Comparison of ENCODE assay signal across 19 mouse cellular contexts in the genomic region with DNA sequence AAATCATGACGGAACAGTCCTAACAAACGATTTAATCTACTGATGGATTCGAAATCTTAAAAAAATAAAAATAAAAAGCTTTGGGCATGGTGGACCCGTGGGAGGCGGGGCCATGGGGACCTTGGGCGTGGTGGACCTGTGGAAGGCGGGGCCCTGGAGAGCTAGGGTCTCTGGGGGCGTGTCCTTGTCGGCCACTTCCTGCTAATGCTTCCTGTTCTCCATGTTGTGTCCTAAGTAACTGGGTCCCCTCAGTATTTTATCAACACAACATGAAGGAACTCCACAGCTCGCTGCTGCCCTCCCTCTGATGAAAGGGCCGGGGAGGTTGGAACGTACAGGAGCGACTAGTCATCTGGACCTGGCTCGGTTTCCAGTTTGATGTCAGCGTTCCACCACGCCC.
DNase-seq lines count a peak whose midpoint lies in the region; ATAC-seq and TF ChIP-seq lines count a peak whose summit lies in the region.
"Had no signal": no experiment of that assay in that cellular context is flagged by ENCODE, and none has a peak within 500 bp of the region (broad histone marks: within the 10 kb centered on the region; RNA-seq: fewer than 3 reads in every experiment).

No protein-coding gene starts in this region.

- no peaks in the 10 kb centered on the region for H3K9me3 ChIP-seq in limb, embryonic 11.5 days (ENCODE audit: control insufficient read depth, low read length)
- no peaks in the 10 kb centered on the region for H3K9me3 ChIP-seq in limb, embryonic 10.5 days (replicated peaks)
- H3K9me3 ChIP-seq in ES-Bruce4 (replicated peaks; ENCODE audit: control insufficient read depth, insufficient read depth, low read length, poor library complexity, severe bottlenecking) = no peaks in the 10 kb centered on the region
- H3K9me3 ChIP-seq: forebrain, embryonic 15.5 days; heart, embryonic 10.5 days had no signal

- H3K9ac ChIP-seq in limb, embryonic 11.5 days (ENCODE audit: low read length) = no peak overlapping the region
- H3K9ac ChIP-seq in ES-Bruce4 (ENCODE audit: low read depth, poor library complexity, severe bottlenecking) = no peak overlapping the region
- H3K9ac ChIP-seq: forebrain, embryonic 15.5 days; hindbrain, embryonic 14.5 days had no signal

- no peak overlapping the region for H3K4me2 ChIP-seq in limb, embryonic 11.5 days (ENCODE audit: low read depth, severe bottlenecking)
- H3K4me2 ChIP-seq: forebrain, embryonic 15.5 days; hindbrain, embryonic 14.5 days had no signal

- TF ChIP-seq CTCF in ES-Bruce4 (IDR thresholded peaks at IDR 0.05; ENCODE audit: low read depth, low read length) = no peak

- no peak for TF ChIP-seq EP300 in ES-Bruce4 (IDR thresholded peaks at IDR 0.05; ENCODE audit: insufficient read depth, low read depth, low read length)

- DNase-seq in limb, embryonic 11.5 days (ENCODE audit: low spot score) = no peak
- DNase-seq in limb, embryonic 10.5 days (ENCODE audit: low spot score) = no peak
- DNase-seq in R1 (ENCODE audit: low read depth, low spot score) = peak; percentile 90
- DNase-seq in testis, postnatal 10 days (ENCODE audit: low spot score) = peak; percentile 48
- DNase-seq in natural killer cell, adult 2 months (ENCODE audit: low spot score in 2 of 2) = no peak
- DNase-seq: adrenal gland, postnatal 10 days; B cell, adult 2 months; cerebellum, adult 11 months; cerebellum, adult 9-10 months; cerebellum, postnatal 25 days; gastrocnemius, postnatal 36 days; heart, adult 18-20 months; heart, postnatal 10 days had no signal

- H3K27me3 ChIP-seq in limb, embryonic 11.5 days (ENCODE audit: control insufficient read depth, insufficient read depth, low read length) = no peaks in the 10 kb centered on the region
- H3K27me3 ChIP-seq in limb, embryonic 10.5 days (ENCODE audit: low read depth, poor library complexity, severe bottlenecking) = no peaks in the 10 kb centered on the region
- H3K27me3 ChIP-seq in ES-Bruce4 (ENCODE audit: control insufficient read depth, insufficient read depth, low read length, poor library complexity, severe bottlenecking) = no peaks in the 10 kb centered on the region
- H3K27me3 ChIP-seq: forebrain, embryonic 15.5 days had no signal

- H3K27ac ChIP-seq in limb, embryonic 11.5 days (replicated peaks; ENCODE audit: low read depth, low read length) = no peak overlapping the region
- no peak overlapping the region for H3K27ac ChIP-seq in limb, embryonic 10.5 days
- H3K27ac ChIP-seq in ES-Bruce4 (ENCODE audit: insufficient read depth, low read length) = no peak overlapping the region; the same call in 1 of the 2 replicates
- H3K27ac ChIP-seq: forebrain, embryonic 15.5 days; heart, embryonic 10.5 days; hindbrain, embryonic 14.5 days had no signal

- 90% methylated on average over 16 of the region's 16 CpGs for whole genome bisulfite sequencing in limb, embryonic 11.5 days
- 95% methylated on average over 16 of the region's 16 CpGs for WGBS in limb, embryonic 10.5 days

- peak; percentile 33; the same call in 1 of the 2 replicates for ATAC-seq in limb, embryonic 11.5 days (ENCODE audit: insufficient number of reproducible peaks, low FRiP score, low TSS enrichment, low read depth)
- ATAC-seq in CD4-positive, CD25-positive, alpha-beta regulatory T cell, adult 4 months = no peak
- ATAC-seq: forebrain, embryonic 15.5 days; intestine, embryonic 16.5 days had no signal

- no peak for TF ChIP-seq POLR2A in ES-Bruce4 (IDR thresholded peaks at IDR 0.05; ENCODE audit: insufficient read depth, low read length)

- no peaks in the 10 kb centered on the region for H3K36me3 ChIP-seq in limb, embryonic 11.5 days (ENCODE audit: control insufficient read depth, insufficient read depth, low read length)
- no peaks in the 10 kb centered on the region for H3K36me3 ChIP-seq in limb, embryonic 10.5 days
- H3K36me3 ChIP-seq in ES-Bruce4 (ENCODE audit: control insufficient read depth, insufficient read depth, low read length, poor library complexity, severe bottlenecking) = no peaks in the 10 kb centered on the region
- H3K36me3 ChIP-seq: forebrain, embryonic 15.5 days; heart, embryonic 10.5 days had no signal

- no peaks in the 10 kb centered on the region for H3K4me1 ChIP-seq in limb, embryonic 11.5 days (ENCODE audit: control insufficient read depth, insufficient read depth, low read length)
- 0 out of 2 replicates have a peak, but pooled peaks cover 3% of the 10 kb centered on the region for H3K4me1 ChIP-seq in limb, embryonic 10.5 days
- H3K4me1 ChIP-seq in ES-Bruce4 (ENCODE audit: control insufficient read depth, insufficient read depth, low read length) = peaks cover 1% of the 10 kb centered on the region
- H3K4me1 ChIP-seq: forebrain, embryonic 15.5 days; heart, embryonic 10.5 days had no signal

- no peak overlapping the region for H3K4me3 ChIP-seq in limb, embryonic 11.5 days (ENCODE audit: low read depth, low read length)
- no peak overlapping the region for H3K4me3 ChIP-seq in limb, embryonic 10.5 days
- peak overlapping the region; percentile 66 for H3K4me3 ChIP-seq in ES-Bruce4 (ENCODE audit: low read depth, low read length)
- H3K4me3 ChIP-seq: forebrain, embryonic 15.5 days; heart, embryonic 10.5 days had no signal

Comparison
In these comparisons a context has a peak if more than half of its experiments do, and no peak if none do; other contexts are left out.
1. DNase-seq: peak in R1 (single experiment) and testis, postnatal 10 days (single experiment); none in limb, embryonic 11.5 days (single experiment), limb, embryonic 10.5 days (single experiment) and natural killer cell, adult 2 months (0 of 2).